Mouse (Mus musculus): Measurements from ENCODE around the gene Ggn. TPM values are rescaled to one million over a fixed set of nuclear protein-coding genes. Genes with fewer than 3 reads are reported as not detected.

Ggn gene
- polyA plus RNA-seq, 1 experiment from 2014 or later = 0.51 TPM

- Histone ChIP-seq H3K4me3 (no peak overlapping the region), H3K36me3 (no peaks in the 10 kb centered on the region), H3K9me3 (no peaks in the 10 kb centered on the region), H3K27me3 (no peaks in the 10 kb centered on the region), H3K27ac (no peak overlapping the region), H3K9ac (no peak overlapping the region), H3K4me2 (no peak overlapping the region), H3K4me1 (no peaks in the 10 kb centered on the region)
- no peak for ATAC-seq (ENCODE audit: insufficient number of reproducible peaks, insufficient read depth, low FRiP score, low TSS enrichment, low read depth)
- WGBS = 75% methylated on average over 8 of the region's 8 CpGs
Measured at GRCm38 (mm10) chr7:29141416-29141815, 28.6 kb upstream of the Ggn start.

- Histone ChIP-seq H3K4me2 (no peak overlapping the region), H3K9ac (no peak overlapping the region), H3K4me1 (no peaks in the 10 kb centered on the region), H3K27me3 (no peaks in the 10 kb centered on the region), H3K9me3 (no peaks in the 10 kb centered on the region), H3K4me3 (no peak overlapping the region), H3K27ac (no peak overlapping the region), H3K36me3 (no peaks in the 10 kb centered on the region)
- no peak for ATAC-seq (ENCODE audit: insufficient number of reproducible peaks, insufficient read depth, low FRiP score, low TSS enrichment, low read depth)
- 92% methylated on average over 4 of the region's 4 CpGs for WGBS
Measured at GRCm38 (mm10) chr7:29144006-29144405, 26.0 kb upstream of the Ggn start.

- no peaks in the 10 kb centered on the region for H3K27me3 ChIP-seq
- no peak overlapping the region for H3K9ac ChIP-seq
- no peak overlapping the region for H3K4me3 ChIP-seq
- H3K9me3 ChIP-seq = no peaks in the 10 kb centered on the region
- no peak for ATAC-seq (ENCODE audit: insufficient number of reproducible peaks, insufficient read depth, low FRiP score, low TSS enrichment, low read depth)
- H3K4me1 ChIP-seq = no peaks in the 10 kb centered on the region
- no peak overlapping the region for H3K4me2 ChIP-seq
- H3K27ac ChIP-seq = no peak overlapping the region
- 79% methylated on average over 7 of the region's 7 CpGs for WGBS
- H3K36me3 ChIP-seq = no peaks in the 10 kb centered on the region
Measured at GRCm38 (mm10) chr7:29146625-29147367, 23.2 kb upstream of the Ggn start.

GRCm38 (mm10) chr7:29148771-29149170 lies 21.2 kb upstream of the Ggn start:
- WGBS = 91% methylated on average over 15 of the region's 15 CpGs

GRCm38 (mm10) chr7:29151486-29151885 lies 18.5 kb upstream of the Ggn start:
- WGBS = 59% methylated on average over 10 of the region's 10 CpGs

More at GRCm38 (mm10) chr7:29148771-29149170, 21.2 kb upstream of the Ggn start:
- Histone ChIP-seq H3K9me3 (no peaks in the 10 kb centered on the region), H3K27ac (no peak overlapping the region), H3K4me1 (no peaks in the 10 kb centered on the region), H3K4me3 (no peak overlapping the region), H3K27me3 (no peaks in the 10 kb centered on the region), H3K9ac (no peak overlapping the region), H3K36me3 (no peaks in the 10 kb centered on the region), H3K4me2 (no peak overlapping the region)
- ATAC-seq (ENCODE audit: insufficient number of reproducible peaks, insufficient read depth, low FRiP score, low TSS enrichment, low read depth) = no peak

GRCm38 (mm10) chr7:29154018-29154720 lies 15.8 kb upstream of the Ggn start:
- no peak overlapping the region for H3K9ac ChIP-seq
- H3K9me3 ChIP-seq = 0 out of 2 replicates have a peak, but pooled peaks cover 2% of the 10 kb centered on the region
- peaks cover 6% of the 10 kb centered on the region; the same call in 1 of the 2 replicates for H3K36me3 ChIP-seq
- H3K27ac ChIP-seq = no peak overlapping the region
- H3K4me1 ChIP-seq = peaks cover 3% of the 10 kb centered on the region; the same call in 1 of the 2 replicates
- H3K4me3 ChIP-seq = no peak overlapping the region
- H3K4me2 ChIP-seq = no peak overlapping the region
- peaks cover 16% of the 10 kb centered on the region for H3K27me3 ChIP-seq
- 94% methylated on average over 14 of the region's 14 CpGs for WGBS
- no peak for ATAC-seq (ENCODE audit: insufficient number of reproducible peaks, insufficient read depth, low FRiP score, low TSS enrichment, low read depth)

More at GRCm38 (mm10) chr7:29151486-29151885, 18.5 kb upstream of the Ggn start:
- Histone ChIP-seq H3K9ac (no peak overlapping the region), H3K36me3 (peaks cover 6% of the 10 kb centered on the region; the same call in 1 of the 2 replicates), H3K4me1 (peaks cover 3% of the 10 kb centered on the region; the same call in 1 of the 2 replicates), H3K9me3 (0 out of 2 replicates have a peak, but pooled peaks cover 2% of the 10 kb centered on the region), H3K27ac (no peak overlapping the region), H3K4me2 (no peak overlapping the region), H3K27me3 (no peaks in the 10 kb centered on the region), H3K4me3 (no peak overlapping the region)
- ATAC-seq (ENCODE audit: insufficient number of reproducible peaks, insufficient read depth, low FRiP score, low TSS enrichment, low read depth) = no peak

- peak; percentile 76 for ATAC-seq (ENCODE audit: insufficient number of reproducible peaks, insufficient read depth, low FRiP score, low TSS enrichment, low read depth)
- H3K4me1 ChIP-seq = peaks cover 3% of the 10 kb centered on the region; the same call in 1 of the 2 replicates
- 7% methylated on average over 37 of the region's 37 CpGs for WGBS
- peak overlapping the region; percentile 79 for H3K27ac ChIP-seq
- H3K4me3 ChIP-seq = peak overlapping the region; percentile 87
- H3K27me3 ChIP-seq = peaks cover 25% of the 10 kb centered on the region
- H3K4me2 ChIP-seq = peak overlapping the region; percentile 96
- H3K36me3 ChIP-seq = peaks cover 6% of the 10 kb centered on the region; the same call in 1 of the 2 replicates
- H3K9ac ChIP-seq = peak overlapping the region; percentile 81
- 0 out of 2 replicates have a peak, but pooled peaks cover 2% of the 10 kb centered on the region for H3K9me3 ChIP-seq
Measured at GRCm38 (mm10) chr7:29155196-29155837, 14.7 kb upstream of the Ggn start.

- peak within 1 kb of the TSS; percentile 96 for H3K4me2 ChIP-seq
- 3% methylated on average over 68 of the region's 68 CpGs for WGBS
- H3K9me3 ChIP-seq = 0 out of 2 replicates have a peak, but pooled peaks cover 2% of the 10 kb centered on the region
- H3K27ac ChIP-seq = peak within 1 kb of the TSS; percentile 79
- peaks cover 25% of the 10 kb centered on the region for H3K27me3 ChIP-seq
- peak within 1 kb of the TSS; percentile 81 for H3K9ac ChIP-seq
- peaks cover 3% of the 10 kb centered on the region; the same call in 1 of the 2 replicates for H3K4me1 ChIP-seq
- ATAC-seq (ENCODE audit: insufficient number of reproducible peaks, insufficient read depth, low FRiP score, low TSS enrichment, low read depth) = peak; percentile 71
- H3K4me3 ChIP-seq = peak within 1 kb of the TSS; percentile 87
- peaks cover 6% of the 10 kb centered on the region; the same call in 1 of the 2 replicates for H3K36me3 ChIP-seq
Measured at GRCm38 (mm10) chr7:29155838-29156782, 13.9 kb upstream of the Ggn start, which contains the start of gene Fam98c. TSS of gene Fam98c (minus strand) at chr7:29156234.

GRCm38 (mm10) chr7:29158264-29158663 lies 11.7 kb upstream of the Ggn start:
- WGBS = 2% methylated on average over 5 of the region's 5 CpGs
- no peak for ATAC-seq (ENCODE audit: insufficient number of reproducible peaks, insufficient read depth, low FRiP score, low TSS enrichment, low read depth)
- H3K9me3 ChIP-seq = 0 out of 2 replicates have a peak, but pooled peaks cover 2% of the 10 kb centered on the region
- no peak overlapping the region for H3K27ac ChIP-seq
- H3K27me3 ChIP-seq = peaks cover 25% of the 10 kb centered on the region
- H3K9ac ChIP-seq = no peak overlapping the region
- H3K4me1 ChIP-seq = peaks cover 12% of the 10 kb centered on the region
- H3K4me3 ChIP-seq = no peak overlapping the region
- peaks cover 13% of the 10 kb centered on the region; the same call in 1 of the 2 replicates for H3K36me3 ChIP-seq
- no peak overlapping the region for H3K4me2 ChIP-seq

GRCm38 (mm10) chr7:29162294-29162693 lies 7.7 kb upstream of the Ggn start:
- peaks cover 25% of the 10 kb centered on the region for H3K27me3 ChIP-seq
- no peak overlapping the region for H3K4me2 ChIP-seq
- H3K4me3 ChIP-seq = no peak overlapping the region
- no peaks in the 10 kb centered on the region for H3K9me3 ChIP-seq
- peaks cover 8% of the 10 kb centered on the region for H3K4me1 ChIP-seq
- 0 out of 2 replicates have a peak, but pooled peaks cover 7% of the 10 kb centered on the region for H3K36me3 ChIP-seq
- WGBS = 74% methylated on average over 5 of the region's 5 CpGs
- no peak overlapping the region for H3K27ac ChIP-seq
- no peak for ATAC-seq (ENCODE audit: insufficient number of reproducible peaks, insufficient read depth, low FRiP score, low TSS enrichment, low read depth)
- no peak overlapping the region for H3K9ac ChIP-seq
